Mouse (Mus musculus): Measurements from ENCODE around the gene Mybpc1.

Gene Mybpc1

DNA sequence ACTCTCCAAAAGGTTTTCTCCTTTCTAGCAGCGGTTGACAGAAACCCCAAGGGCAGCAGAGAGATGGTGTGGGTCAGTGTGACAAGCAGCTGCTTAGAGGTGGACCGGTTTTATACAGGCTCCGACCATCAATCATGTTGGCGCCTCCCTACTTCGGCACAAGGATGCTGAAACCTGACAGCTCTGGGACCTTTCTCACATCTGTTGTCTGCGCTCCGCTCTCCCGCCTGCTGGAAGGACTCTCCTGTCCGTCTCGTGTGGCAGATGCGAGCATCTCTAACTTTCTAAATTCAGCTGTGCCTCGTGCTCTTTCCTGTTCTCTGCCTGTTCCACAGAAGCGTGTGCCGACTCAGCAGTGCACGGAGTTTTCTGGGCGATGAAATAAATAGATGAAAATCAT is at the start of gene Mybpc1:
Gene Mybpc1, minus strand, starts transcription at position 210 of the 400 bp plus-strand sequence.
- no peak for DNase-seq

DNA sequence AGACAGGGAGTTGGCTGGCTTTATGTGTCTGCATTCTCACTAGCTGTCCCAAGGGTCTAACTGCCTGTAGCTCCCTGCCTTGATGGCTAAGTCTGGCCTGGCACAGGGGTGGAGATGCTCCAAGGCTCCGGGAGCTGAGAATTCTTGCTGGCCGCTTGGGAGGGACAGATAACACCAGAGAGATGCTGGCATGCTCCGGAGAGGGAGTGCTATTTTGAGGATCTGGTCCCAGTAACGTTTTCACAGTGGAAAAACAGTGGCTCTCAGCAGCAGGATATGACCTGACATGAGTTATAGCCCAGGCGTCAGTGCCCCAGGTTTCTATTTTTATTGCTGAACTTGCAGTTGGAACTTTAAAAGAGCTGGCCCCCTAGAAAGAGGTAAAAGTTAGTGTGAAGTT is 40.5 kb upstream of the Mybpc1 start:
- DNase-seq: no peak

DNA sequence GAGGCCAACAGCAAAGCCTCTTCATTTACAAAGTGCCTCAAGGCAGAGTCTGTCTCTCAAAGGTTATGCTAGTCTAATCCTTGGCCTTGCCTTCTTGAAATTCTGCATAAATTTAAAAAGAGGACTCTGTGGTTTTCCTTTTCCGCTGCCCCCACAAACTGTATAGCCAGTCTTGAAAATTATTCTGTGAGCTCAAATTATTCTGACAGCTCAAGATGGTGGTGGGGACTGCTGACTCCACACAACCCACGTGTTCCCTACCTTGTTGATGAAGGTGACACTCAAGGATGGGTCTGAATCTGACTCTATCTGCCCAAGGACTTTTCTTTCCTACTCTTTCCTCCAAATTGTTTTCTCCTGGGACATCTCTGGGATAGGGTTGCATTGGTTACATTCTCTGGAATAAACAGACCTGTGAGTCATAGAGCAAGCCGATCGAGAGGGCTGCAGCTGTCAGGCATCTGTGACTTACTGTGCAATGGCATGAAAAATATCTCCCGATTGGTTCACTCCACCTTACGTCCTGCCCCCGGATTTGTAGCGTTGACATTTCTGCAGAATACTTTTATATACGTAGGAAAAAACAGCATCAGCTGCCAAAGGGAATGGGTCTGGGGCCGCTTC is 26.5 kb upstream of the Mybpc1 start:
- no peak for DNase-seq

DNA sequence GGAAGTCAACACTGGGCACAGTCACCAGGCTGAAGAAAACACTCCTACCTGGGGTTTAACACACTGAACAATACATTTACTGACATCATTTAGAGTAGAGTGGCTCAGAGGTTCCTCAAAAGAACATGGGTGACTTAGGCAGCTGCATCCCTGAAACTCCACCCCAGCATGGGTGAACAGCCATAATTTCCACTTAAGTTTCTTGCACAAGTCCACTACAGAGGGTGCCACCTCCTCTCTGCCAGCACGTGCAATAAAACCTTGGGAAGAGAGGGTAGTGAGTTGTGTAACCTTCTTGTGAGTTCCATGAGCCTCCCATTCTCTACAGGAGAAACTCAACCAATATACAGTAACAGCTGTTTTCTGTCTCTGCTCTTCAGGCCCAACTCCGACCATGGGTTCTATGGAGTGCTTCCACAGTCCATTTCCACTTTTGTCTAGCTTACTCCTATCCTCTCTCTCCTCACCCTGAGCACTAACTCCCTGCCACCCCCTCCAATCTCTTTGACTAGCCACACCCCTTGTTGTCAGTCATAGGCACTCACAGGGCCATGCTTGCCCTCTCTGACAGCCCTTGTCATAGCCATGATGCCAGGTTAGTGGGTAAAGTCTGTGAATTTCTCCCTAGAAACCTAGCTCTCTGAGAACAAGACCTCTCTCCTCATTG is 25.8 kb upstream of the Mybpc1 start:
- DNase-seq: no peak

DNA sequence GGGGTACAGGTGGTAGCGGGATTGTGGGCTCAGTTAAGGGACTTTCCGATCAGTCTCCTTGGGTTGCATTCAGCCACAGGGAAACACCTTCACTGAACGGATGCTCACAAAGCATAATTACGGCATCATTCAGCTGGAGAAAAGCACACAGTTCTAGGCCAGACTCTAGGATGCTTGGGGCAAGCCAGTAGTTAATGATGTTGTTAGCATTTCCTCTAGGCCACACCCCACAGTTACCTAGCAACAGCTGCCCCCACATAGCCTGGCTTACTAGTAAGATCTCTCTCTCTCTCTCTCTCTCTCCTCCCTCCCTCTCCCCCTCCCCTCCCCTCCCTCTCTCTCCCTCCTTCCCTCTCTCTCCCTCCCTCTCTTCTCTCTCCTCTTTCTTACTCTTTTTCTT is 22.1 kb upstream of the Mybpc1 start:
- DNase-seq: no peak

DNA sequence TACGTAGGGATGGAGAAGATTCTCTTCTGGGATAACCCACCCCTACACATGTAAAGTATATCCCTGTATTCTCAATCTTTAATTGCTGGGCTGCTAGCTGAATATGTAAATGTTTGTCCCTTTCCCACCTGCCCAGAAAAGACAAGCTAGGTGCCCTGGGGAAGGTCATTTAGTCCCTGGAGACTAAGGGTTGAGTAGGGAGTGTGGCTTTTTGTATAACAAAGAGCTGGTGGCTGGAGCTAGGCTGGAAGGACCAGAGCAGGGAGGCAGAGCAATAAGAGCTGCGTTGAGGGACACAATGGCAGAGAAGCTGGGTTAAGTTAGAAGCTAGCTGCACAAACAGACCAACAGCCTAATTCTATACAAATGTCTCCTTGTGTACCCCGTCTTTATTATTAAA is 21.2 kb upstream of the Mybpc1 start:
- no peak for DNase-seq

DNA sequence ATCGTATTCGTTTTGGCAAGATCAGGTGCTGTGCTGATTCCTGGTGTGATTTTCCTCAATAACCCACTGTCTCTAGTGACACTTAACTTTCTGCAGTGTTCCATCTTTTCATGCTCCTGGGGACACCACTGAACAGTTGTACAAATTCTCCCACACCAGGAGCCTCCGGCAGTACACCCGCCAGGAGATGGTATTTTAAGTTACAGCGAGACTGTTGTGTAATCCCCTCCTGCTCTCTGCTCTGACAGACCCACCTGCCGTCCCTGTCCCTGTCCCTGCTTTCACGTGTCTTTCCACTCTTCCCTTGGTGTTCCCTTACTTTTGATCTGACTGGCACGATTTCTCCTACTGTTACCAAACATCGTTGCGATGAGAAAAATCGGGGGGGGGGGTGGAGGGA is 19.3 kb upstream of the Mybpc1 start:
- no peak for DNase-seq

DNA sequence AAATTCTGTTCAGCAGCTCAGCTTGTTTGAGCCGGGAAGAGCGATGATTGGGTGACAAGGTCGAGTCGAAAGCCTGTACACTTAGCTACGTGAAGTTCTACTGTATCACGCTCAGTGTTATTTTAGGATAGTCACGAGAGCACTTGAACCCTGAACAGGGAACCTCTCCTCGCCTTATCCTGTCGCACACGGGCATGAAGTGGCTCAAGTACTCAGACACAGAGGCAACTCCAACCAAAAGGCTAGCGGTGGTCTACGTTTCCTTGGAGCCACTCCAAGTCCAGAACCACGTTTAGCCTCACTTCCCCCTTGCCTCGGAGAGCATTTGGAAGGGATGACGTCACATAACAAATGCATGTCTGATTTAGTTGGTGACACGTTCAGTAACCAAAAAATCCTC is 17.7 kb upstream of the Mybpc1 start:
- DNase-seq: no peak

DNA sequence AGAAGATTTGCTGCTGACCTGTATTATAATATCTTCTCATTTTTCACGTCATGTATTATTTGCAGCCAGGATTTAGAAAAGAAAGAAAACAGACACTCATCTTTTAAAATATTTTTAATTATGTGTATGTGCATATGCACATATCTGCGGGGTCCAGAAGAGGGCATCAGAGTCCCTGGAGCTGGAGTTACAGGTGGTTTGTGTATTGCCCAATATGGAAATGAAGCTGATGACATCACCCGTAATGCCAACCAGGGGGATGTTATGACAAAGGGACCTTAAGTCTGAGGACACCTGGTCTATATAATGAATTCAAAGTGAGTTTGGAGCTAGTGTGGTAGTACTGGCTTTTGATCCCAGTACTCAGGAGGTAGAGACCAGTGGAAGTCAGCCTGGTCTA is 15.9 kb upstream of the Mybpc1 start:
- DNase-seq: no peak

DNA sequence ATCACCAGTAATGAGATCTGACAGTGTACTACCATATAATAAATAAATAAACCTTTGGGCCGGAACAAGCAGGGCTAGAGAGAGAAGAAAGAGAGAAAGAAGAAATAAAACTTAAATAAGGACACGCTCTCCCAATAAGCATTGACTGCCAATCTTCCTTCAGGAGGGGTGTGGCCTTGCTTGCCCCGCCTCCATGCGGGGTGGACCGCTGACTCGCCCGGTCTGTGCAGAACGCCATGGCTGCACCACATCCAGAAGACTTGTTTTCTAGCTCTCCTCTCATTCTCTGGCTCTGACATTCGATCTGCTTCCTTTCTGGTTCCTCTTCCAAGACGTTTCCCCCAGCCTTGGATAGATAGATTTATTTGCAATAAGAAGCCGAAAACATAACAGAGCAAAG is 8.1 kb upstream of the Mybpc1 start:
- DNase-seq: no peak

DNA sequence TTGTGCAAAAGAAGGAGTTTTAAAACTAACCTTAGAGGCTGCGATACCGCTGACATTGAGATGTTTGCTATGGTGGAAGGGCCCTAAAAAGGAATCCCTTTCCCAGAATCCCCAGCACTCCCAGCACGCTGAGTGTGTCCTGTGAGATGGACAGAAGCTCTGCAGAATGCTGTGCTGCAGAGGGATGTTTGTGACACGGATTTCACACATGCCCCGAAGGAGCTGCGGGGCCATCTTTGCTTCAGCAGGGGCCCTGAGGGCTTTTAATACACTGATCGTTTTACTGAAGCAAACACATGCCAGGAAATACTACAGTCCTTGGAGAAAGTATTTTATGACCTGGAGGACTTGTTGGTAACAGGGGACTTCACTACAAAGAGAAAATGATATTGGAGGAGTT is 1.7 kb upstream of the Mybpc1 start:
- no peak for DNase-seq

DNA sequence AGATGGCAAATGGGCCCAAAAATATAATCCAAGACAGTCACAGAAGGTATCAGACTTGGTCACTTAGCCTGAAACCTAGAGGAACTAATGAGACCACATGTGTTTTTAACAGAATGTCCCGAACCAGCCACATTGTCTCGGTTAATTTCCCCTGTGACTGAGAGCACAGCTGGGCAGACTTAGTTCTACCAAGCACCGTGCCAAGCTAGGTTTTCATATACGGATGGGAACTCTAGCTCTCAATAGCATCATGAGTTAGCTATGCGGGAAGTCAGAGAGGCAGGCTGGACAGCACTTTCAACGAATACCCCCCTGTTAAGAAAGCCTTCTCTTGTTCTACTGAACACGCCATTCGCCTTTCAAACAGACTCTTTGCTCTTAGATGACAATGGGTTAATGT is 1.1 kb upstream of the Mybpc1 start:
- no peak for DNase-seq

DNA sequence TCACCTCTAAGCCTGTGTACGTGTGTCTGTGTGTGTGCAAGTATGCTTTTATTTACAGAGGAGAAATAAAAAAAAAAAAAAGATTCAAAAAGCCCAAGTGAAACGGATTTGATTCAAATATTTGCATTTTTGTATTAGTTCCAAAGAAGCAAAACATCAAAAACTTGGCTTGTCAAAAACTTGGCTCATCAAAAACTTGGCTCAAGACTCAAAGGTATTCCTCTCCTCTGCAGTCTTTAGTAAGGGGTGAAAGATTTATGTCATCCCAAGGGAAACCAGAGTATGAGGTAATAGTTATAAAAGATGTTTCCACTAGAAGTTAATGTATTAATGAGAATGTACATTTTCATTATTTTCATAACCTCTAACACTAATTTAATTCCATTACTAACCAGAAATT is 1.2 kb downstream of the Mybpc1 start:
- DNase-seq: no peak

DNA sequence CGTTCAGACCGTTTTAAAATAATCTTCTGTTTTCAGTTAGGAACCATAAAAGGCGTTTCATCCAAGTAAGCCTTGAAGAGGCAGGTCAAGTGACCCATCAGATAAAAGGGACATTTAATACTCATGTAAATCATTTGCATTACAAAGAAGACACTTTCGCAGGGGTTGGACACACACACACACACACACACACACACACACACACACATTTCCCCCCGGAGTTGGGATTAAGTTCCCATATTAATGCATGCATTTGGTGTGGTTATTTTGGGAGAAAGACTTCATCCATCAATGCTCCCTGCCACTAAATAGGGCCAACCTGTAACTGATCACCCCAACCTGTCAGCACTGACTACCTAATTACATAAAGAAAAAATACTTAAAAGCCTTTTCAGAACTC is 1.7 kb downstream of the Mybpc1 start:
- no peak for DNase-seq

DNA sequence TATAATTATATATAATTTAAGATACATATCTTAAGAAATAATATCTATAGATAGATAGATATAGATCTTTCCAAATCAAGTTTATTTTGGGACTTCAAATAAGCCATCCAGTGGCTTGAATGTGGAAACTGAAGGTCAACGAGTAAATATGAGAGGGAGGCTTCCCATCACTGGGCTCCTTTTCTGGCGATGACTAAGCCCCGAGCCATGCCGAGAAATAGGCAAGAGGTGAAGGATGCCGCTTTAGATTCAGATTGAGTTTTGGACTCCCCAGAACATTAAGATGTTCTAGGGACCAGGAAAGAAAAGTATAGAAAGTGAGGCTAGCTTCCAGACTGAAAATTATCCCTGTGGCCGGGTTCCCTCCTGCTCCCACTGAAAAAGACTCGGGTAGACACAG is 4.4 kb downstream of the Mybpc1 start:
- no peak for DNase-seq

DNA sequence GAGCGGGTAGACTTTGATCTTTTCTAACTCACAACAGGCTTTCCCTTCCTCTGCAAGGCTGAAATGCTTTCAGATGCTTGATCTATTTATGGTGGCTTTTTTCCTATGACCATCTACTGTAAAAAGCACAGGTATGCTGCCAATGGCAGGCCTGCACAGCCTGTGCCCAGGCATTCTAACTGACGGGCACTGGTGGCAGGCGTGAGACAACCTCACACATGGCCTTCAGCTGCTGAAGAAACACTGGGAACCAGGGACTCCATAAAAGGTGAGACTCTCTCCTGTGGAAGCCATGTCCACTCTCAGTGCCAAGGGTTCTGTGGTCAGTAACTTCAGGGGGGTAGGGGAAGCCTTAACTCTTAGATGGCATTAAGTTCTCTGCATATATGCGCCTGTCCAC is 12.6 kb downstream of the Mybpc1 start:
- DNase-seq: peak in 1 of 2 experiments; percentile 15

DNA sequence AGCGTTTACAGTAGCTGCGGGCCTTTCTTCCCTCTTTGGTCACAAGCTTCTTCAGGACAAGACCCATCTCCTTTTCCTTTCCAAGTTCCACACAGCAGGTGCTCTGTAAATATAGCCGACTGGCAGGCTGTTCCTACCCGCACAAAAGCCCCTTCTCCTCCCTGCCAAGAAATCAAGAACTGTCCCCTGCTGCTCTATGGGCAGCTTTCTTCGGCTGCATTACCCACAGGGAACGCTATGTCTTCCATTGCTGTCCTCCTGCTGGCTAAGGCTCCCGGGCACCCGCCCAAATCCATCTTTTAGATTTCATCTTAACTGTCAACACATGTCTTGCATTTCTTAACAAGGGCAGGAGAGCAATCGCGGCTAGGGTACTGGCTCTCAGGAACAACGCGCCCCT is 13.9 kb downstream of the Mybpc1 start:
- peak; percentile 77 to 79 for DNase-seq

DNA sequence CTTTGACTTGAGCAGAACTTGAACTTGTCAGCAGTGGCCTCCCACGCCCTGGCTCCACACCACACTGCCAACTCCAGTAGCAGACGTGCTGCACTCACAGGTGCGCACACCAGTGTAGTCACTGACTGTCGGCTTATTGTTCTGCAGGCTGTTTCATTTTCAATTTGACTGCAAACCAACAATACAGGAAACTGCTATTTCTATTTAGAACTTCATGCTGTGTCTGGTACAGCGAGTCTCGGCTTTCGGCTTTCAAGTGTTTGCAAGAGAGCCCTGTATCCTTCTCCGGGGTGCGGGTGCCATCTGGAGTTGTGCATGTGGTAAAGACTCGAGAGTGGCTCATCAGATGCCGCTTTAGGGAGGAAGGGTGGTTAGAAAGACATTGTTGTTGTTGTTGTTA is 20.5 kb downstream of the Mybpc1 start:
- no peak for DNase-seq

DNA sequence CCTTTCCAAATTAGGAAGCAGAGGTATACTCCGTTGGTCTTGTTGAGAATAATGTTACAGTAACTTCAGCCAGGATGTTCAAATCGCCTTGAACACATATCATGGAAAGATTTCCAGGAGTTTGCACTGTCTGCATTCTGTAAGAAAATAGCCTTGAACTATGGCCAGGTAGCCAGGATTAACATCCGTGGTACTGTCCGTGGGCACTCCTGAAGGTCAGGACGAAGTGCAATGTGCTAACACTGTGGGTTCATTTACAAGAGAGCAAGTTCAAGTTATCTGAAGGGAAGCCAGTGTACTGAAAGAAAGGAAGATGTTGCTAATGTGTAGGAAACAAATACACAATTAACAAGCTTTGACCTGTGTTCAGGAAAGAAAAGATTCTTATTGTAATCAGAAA is 24.2 kb downstream of the Mybpc1 start:
- no peak for DNase-seq

DNA sequence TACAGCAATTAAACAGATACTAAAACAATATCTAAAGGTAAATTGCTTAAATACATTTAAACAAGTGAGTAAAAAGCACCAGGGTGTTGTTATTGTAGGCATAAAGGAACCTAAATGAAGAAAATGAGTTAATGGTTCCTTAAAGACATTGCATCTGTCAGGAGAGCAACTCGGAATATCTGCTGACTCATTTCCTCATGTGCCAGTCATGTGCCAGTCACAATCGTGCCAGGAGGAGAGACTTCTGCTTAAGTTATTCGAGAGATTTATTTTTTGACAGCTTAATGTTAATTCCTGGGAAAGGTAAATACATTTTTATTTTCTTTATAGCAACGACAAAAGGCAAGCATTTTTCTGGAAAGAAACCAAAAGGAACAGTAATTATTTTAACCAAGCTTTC is 26.3 kb downstream of the Mybpc1 start:
- DNase-seq: no peak

DNA sequence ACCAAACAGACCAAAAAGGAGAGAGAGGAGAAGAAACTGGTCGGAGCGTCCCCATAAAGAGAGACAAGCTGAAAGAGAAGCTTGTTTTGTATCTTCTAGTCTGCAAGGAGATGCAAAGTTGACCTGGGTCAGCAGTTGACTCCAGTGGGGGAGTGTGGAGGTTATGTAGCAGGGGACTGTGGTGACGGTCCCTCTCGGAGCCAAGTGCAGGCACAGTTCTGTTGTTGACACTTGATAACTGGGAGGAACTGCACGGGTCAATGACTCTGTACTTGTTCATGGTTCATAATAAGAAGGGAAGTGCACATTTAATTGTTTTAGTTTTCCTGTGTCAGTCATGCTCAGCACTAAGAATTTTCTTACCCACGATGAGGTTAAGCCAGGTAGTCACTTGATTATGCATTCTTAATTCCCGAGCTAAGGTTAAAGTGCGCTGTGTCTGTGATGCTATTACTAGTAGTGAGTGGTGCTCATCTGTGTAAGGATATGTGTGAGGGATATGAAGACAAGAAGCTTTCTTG is 30.8 kb downstream of the Mybpc1 start:
- DNase-seq: no peak

DNA sequence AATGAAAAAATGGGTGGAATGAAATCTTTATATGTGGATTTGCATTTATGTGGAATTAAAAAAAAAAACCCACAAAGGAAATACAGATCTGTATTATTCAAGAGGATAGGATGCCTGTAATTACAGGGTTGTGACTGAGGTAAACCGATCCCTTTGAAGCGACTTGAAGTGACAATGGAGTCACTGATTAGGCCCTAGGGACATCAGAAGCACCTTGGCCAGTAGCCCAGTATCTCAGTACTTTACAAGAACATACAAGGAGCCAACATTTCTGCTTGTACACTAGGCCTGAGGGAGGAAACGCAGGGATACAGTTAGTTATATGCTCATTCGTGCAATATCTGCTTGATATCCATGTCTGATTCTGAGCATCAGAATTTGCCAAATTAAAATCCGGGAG is 32.8 kb downstream of the Mybpc1 start:
- no peak for DNase-seq

DNA sequence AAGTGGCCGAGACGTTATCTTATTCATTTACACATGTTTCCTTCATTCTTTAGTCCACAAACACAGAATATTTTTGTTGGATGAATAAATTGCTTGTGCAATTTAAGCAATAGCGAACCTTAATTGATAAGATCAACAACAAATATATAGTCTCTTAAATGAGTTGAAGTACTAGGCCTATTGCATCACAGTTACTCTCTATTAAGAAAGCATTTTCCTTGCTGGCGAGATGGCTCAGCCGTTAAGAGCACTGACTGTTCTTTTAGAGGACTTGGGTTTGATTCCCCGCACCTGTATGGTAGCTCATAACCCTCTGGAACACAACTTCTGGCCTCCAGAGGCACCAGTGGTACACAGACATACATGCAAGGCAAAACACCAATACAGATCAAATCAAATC is 47.9 kb downstream of the Mybpc1 start:
- no peak for DNase-seq

DNA sequence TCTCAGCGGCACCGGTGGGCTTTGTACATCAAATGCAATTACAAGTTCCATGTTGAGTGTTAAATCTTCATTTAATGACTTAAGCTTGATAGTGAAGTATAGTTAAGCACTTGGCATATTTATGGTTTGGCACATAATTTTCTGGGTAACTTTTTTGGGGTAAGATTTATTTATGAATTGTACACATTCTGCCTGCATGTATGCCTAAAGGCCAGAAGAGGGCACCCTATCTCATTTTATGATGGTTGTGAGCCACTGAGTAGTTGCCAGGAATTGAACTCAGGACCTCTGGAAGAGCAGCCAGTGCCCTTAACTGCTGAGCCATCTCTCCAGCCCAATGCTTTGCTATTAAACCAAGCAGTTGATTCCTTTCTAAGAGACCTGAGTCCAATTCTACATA is 52.2 kb downstream of the Mybpc1 start:
- no peak for DNase-seq

DNA sequence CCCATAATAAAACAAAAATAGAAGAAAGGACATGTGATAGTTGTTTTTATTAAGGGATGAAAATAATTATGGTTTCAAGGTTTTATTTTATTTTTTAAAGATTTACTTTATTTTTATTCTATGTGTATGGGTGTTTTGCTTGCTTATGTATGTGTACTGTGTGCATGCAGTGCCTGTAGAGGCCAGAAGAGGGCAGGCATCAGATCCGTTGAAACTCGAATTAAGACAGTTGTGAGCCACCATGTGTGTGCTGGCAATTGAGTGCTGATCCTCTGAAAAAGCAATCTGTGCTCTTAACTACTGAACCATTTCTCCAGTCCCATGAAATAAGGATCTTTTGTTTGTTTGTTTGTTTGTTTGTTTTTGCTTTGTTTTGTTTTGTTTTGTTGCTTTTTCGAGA is 54.7 kb downstream of the Mybpc1 start:
- DNase-seq: no peak
